Mouse (Mus musculus): ENCODE data around the gene Shank3.
A peak's percentile ranks its signal among the peaks of the same experiment; 100 is the strongest.

Gene Shank3

DNA sequence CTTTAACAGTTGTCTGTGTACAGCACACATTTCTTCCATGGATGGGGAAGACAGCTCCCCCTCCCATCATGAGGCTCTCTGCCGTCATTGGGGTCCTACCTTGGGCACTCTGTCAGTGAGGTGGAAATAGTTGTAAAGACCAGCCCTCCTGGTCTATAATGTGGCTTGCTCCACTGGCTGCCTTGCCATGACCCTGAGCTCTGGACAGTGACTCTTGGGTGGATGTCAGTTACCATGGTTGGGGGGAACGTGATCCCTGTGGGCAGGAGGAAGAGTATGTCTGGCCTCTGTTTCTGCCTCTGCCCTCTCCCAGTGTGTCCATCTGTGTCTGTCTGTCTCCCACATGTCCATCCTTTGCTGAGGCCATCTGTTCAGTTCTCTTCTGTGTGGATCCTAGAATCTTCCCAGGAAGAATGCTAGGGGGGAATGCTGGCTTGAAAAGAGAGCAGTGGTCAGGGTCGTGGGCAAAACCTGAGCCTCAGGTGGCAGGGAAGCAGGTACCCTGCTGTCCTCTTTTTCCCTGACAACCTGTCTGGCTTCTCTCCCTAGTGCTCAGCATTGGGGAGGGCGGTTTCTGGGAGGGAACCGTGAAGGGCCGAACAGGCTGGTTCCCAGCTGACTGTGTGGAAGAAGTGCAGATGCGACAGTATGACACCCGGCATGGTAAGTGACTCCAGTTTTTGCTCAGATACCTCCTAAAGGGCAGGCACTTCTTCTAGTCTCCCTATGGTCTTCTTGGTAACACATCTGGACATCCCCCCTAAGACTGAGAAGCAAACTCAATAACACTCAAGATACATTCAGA, 25.4 kb downstream of the Shank3 start:
- peak; percentile 57 to 63 for DNase-seq

- DNase-seq: peak; percentile 71 to 72
Observed at GRCm38 (mm10) chr15:89525464-89525863, 26.0 kb downstream of the Shank3 start.

GRCm38 (mm10) chr15:89525896-89526295, 26.5 kb downstream of the Shank3 start:
- DNase-seq: peak in 1 of 2 experiments; percentile 25

GRCm38 (mm10) chr15:89526776-89527325, 27.4 kb downstream of the Shank3 start:
- peak in 1 of 2 experiments; percentile 31 for DNase-seq

- DNase-seq: peak in 1 of 2 experiments; percentile 24
Observed at GRCm38 (mm10) chr15:89527466-89527865, 28.0 kb downstream of the Shank3 start.

DNA sequence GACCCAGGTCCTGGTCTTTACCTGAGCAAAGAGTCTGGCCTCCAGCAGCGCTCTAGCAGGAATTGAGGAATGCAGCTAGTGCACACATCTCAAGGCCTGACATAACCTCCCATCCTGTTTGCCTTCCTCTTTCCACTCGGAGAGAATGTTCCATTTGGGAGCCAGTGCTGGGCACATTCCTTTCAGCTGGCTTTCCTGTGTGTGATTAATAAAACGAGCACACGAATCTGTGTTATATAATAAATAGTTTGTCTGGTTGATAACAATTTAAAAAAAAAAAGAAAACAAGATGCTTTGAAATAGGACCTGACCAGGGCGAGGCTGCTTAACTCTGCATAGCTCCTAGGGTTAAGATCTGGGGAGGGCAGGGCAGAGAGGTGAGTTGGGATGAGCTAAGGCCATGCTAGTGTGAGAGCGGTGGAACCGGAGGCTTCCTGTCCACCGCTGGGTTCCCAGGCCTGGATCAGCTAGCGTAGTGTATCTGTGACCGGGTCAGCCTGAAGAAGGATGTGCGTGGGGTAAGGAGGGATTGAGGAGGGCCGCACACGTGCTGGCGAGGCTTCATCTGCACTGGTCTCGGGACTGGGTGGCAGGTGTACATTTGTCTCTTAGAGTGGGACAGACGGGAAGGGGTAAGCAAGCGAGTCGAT, 28.9 kb downstream of the Shank3 start:
- DNase-seq: no peak

GRCm38 (mm10) chr15:89528923-89529322, 29.5 kb downstream of the Shank3 start:
- DNase-seq: no peak

- peak; percentile 89 to 93 for DNase-seq
Observed at GRCm38 (mm10) chr15:89530336-89530735, 30.9 kb downstream of the Shank3 start.

GRCm38 (mm10) chr15:89531399-89531798, 32.0 kb downstream of the Shank3 start:
- DNase-seq: no peak

DNA sequence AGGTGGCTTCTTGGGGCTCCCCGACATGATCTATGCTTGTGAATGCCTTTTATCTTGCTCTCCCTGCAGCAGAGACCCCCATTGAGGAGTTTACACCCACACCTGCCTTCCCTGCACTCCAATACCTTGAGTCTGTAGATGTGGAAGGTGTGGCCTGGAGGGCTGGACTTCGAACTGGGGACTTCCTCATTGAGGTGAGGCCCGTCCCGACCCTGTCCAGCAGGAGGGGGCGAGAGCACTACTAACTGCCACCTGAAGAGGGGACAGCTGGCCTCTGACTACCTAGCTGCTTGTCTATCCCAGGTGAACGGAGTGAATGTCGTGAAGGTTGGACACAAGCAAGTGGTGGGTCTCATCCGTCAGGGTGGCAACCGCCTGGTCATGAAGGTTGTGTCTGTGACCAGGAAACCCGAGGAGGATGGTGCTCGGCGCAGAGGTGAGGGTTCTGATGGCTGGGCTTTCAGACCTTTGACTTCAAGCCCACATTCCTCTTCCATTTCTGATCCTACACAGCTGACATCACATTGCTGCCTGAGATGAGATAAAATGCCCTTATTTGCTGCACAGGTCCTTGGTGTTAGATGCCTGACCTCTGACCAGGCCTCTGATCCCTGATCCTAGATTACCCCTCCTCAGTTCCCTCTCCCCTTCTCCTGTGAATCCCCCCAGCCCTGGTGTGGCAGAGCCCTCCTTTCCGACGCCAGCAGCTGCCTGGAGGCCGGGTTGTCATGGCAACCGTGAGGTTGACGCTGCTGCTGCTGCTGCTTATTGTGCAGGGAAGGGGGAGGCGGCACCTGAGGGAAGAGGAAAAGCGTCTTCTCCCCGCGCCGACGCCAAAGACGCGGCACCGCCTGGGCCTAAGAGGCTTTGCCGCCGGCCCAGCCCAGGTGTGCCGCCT, 32.9 kb downstream of the Shank3 start:
- peak; percentile 81 to 83 for DNase-seq

GRCm38 (mm10) chr15:89532924-89533842, 33.8 kb downstream of the Shank3 start:
- peak in 1 of 2 experiments; percentile 51 for DNase-seq

DNA sequence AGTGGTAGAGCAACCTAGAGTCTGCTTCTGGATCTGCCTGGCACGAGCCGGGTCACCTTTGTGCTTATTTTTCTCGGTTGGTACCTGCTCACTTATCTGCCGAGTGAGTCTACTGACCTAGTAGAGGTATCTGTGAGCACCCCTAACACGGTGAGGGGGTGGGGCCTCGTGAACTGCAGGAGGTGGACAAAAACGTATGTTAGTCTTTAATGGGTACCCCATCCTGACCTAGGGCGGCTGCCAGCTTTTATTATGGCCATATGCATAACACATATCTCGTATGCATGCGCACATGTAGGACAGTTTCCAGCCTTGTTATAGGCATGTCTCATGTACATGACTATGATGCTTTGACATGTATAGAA, 34.4 kb downstream of the Shank3 start:
- no peak for DNase-seq

DNA sequence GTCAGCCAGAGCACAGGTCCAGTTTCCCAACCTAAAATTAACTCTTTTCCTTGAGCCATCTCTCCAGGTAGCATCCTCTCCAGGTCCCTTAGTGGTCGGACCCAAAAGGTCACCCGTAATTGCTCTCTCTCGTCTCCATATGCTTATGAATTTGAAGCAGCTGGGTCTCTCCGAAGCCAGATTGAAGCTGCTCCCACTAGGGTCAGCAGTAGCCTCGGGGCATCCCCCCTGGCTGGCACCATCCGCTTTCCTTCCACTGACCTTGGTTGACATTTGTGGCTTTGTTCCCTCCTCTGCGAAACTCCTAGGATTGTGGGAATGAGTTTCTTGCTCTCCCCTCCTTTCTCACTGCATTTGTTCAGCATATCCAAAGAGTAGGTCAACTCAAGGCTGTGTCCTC, 44.7 kb downstream of the Shank3 start:
- peak in 1 of 2 experiments; percentile 53 for DNase-seq

- DNase-seq: no peak
Observed at GRCm38 (mm10) chr15:89547321-89547720, 47.9 kb downstream of the Shank3 start.

- peak; percentile 67 to 75 for DNase-seq
Observed at GRCm38 (mm10) chr15:89547824-89548601, 48.6 kb downstream of the Shank3 start.

- DNase-seq: peak; percentile 99
Observed at GRCm38 (mm10) chr15:89548837-89549236, 49.4 kb downstream of the Shank3 start.

DNA sequence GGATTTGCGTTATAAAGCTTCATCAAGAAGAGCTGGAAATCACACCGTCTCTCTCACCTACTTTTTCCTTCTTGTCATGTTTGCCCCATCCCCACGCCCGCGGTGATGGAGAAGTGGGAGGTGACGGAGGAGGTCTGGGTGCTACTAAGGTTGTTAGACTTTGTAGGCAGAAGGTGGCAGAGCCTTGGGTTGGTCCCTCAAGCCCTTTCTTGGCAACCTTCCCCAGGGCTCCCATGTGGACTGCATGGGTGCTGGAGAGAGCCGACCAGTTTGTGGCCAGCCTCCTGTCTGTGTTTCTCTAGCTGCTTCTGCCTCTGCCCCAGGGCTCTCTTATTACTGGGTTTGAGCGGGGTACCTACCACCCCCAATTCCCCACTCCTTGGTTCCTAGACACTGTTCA, 51.1 kb downstream of the Shank3 start:
- no peak for DNase-seq

GRCm38 (mm10) chr15:89551733-89552132, 52.3 kb downstream of the Shank3 start:
- DNase-seq: no peak

GRCm38 (mm10) chr15:89555591-89555990, 56.2 kb downstream of the Shank3 start:
- DNase-seq: no peak

GRCm38 (mm10) chr15:89556401-89557178, 57.2 kb downstream of the Shank3 start:
- DNase-seq: peak; percentile 42 to 55

All from cerebellum, postnatal 10 days (tissue).